Mouse (Mus musculus) cerebellum, postnatal 14 days (tissue): ENCODE data around the gene Kitl.

ENCODE experiments used
- DNase-seq, 2 experiments: peaks; one replicate each; pipeline ENCODE4 v3.0.0; 2021; ENCODE audit warnings: mixed read lengths in 2 of 2

Gene Kitl

DNA sequence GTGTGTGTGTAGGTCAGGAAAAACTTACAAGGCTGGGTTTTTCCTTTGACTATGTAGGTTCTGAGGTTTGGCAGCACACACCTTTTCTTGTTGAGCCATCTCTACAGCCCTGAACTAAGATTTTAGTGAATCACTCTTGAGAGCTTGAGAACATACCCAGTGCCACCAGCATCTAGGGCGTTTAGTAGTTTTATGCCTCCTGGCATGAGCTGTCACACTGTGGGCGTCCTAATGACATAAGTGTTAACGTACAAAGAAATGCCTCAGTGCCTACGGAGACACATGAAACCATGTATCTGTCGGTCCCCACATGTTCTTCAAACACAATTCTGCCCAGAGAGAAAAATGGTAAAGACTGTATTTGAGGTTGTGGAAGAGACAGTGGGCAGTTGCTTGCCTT lies 15.0 kb downstream of the Kitl start:
- no peak for DNase-seq

DNA sequence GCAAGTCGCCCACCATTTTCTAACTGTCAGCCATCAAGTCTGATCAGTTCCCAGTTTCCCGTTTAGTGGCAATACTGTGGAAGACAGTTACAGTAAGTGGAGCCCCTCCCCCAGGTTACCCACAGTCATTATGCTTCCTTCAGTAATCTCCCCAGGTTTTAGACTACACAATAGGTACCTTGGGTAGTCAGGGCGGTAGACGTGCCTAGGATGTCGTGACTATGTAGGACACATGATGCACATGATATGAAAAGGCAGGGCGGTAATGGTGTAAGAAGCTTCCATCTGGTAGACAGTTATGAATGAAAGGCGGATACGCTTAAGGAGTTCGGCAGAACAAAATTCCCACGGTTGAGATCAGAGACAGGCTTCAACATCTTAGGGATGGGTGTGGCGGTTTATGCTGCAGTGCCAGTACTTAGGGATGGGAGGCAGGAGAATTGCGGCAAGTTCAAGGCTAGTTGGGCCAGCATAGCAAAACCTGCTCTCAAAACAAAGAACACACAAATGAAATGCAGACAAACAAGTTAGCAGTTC lies 15.6 kb downstream of the Kitl start:
- no peak for DNase-seq

GRCm38 (mm10) chr10:100031631-100032030 lies 16.2 kb downstream of the Kitl start:
- peak; percentile 34 for DNase-seq

DNA sequence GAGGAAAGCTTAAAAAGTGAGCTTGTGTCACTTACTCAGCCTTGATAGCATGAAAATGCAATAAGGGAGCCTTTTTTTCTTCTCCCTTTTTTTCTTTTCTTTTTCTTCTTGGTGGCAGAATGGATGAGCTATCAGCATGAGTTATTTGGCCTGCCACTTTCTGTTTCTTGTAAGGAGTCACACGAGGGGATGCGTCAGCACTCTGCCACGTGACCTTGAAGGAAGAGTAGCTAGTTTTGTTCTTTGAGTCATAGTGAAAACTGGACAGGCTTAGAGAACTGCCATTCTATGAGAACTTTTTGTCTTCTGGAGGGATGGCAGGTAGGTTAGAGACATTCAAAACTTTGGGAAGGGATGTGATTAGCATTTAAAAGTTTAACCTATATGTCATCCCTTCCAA lies 17.1 kb downstream of the Kitl start:
- no peak for DNase-seq

DNA sequence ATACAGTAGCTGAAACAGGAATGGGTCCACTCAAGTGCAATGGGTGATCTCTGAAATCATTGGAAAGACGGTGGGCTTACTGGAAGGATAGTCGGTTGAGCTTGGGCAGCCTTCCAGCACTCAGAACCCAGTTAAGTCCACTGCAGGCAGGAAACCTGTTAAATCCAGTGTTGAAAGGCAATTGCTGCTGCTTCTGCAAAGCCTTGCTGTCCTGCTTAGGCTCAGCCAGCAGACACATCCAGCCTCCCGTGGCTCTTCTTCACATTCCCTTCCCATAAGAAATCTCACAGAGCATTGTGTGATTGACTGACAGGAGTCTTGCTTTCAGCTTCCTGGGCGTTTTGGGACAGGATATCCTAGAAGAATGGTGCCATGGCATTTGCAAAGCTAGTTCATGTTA lies 20.6 kb downstream of the Kitl start:
- no peak for DNase-seq

- DNase-seq, result no peak
These were observed 23.0 kb downstream of the Kitl start for GRCm38 (mm10) chr10:100038342-100038898.

DNA sequence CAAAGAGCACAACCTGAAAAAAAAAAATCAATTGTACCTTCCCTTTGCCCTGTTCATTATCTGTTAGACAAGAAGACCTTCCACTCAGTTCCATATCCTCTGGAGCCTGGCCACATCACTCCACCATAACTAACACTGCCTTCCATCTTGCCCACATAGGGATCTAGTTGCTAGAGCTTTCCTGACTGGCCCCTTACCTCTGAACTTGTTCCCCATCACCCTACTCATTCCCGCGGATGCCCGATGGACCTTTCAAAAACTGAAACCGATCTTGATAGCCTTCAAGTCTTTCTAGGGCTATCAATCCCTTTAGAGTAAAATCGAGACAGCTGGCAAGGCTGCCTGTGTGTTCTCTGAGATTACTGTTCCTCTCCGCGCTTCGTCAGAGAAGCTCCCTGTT lies 23.6 kb downstream of the Kitl start:
- DNase-seq, result no peak

DNA sequence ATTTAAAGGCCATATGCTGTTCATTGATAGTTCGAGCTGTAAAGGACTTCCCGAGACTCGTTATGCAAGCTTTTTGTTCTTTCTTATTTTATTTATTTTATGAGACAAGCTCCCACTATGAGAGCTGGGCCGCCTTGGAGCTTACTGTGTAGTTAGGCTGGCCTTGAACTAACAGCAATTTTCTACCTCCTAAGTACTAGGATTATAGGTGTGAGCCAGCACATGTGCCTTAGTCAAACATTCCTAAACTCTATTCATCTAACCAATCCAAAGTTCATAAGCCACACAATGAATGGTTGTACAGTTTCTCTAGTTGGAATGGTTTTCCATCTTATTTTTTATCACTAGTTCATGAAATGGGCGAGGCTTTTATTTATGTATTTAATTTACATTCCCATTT lies 28.3 kb downstream of the Kitl start:
- no peak for DNase-seq

- DNase-seq, result no peak
These were observed 28.7 kb downstream of the Kitl start for GRCm38 (mm10) chr10:100044153-100044552.

GRCm38 (mm10) chr10:100051146-100051783 lies 35.8 kb downstream of the Kitl start:
- no peak for DNase-seq

GRCm38 (mm10) chr10:100052404-100052803 lies 37.0 kb downstream of the Kitl start:
- no peak for DNase-seq

- DNase-seq, result no peak
These were observed 37.5 kb downstream of the Kitl start for GRCm38 (mm10) chr10:100052911-100053310.

- DNase-seq, result peak; percentile 12 to 47
These were observed 38.6 kb downstream of the Kitl start for GRCm38 (mm10) chr10:100054006-100054405.

DNA sequence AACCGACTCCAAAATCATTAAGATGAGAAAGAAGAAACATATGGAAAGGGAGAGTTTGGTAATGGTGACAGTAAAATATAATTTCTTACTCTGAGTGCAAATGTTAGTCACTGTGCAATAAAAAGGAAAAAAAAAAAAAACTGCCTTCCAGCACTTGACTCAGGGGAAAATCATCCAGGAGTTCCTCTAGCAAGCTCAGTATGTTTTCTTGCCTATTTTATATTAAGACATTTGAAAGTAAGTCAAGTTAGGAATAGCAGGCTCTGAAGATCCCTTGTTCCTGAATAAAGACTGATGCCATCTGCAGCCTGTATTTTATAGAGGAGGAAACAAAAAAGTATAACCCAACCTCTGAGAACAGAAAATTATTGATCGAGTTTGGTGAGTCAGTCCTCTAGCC lies 39.7 kb downstream of the Kitl start:
- DNase-seq, result no peak

GRCm38 (mm10) chr10:100057106-100057623 lies 41.7 kb downstream of the Kitl start:
- DNase-seq, result no peak

GRCm38 (mm10) chr10:100059356-100059755 lies 43.9 kb downstream of the Kitl start:
- DNase-seq, result no peak

- DNase-seq, result no peak
These were observed 50.3 kb downstream of the Kitl start for GRCm38 (mm10) chr10:100065529-100066301.

GRCm38 (mm10) chr10:100066374-100066773 lies 50.9 kb downstream of the Kitl start:
- no peak for DNase-seq

DNA sequence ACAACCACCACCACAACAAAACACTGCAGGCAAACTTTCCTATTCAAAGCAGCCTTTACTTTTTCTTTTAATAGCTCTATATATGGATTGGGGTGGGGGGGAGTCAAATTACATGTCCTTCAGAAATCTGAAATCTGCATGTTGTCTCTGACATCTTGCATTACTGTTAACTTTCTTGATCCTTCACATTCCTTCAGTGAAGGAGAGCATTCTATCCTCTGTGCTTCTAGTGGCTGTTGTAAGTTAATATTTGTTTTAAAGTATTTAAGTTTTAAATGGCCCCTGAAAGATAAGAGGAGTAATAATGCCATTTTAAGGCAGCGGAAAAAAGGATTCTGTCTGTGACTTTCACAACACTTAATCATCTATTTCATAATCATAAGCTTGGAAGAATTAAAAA lies 57.2 kb downstream of the Kitl start:
- no peak for DNase-seq

DNA sequence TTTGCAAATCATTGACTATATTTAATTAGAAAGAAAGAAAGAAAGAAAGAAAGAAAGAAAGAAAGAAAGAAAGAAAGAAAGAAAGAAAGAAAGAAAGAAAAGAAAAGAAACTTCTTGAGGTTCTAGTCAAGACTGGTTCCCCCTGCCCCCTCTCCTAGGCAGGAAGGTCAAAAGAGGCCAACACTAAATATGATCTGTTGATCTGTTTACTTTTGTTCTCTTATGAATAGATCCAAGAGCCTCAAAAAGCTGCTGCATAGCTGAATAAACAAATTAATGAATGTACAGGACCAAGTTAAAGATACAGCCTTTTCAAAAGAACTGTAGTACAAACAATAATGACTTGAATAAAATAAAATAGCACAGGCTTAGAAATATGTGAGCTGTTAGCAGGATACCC lies 57.7 kb downstream of the Kitl start:
- DNase-seq, result no peak

DNA sequence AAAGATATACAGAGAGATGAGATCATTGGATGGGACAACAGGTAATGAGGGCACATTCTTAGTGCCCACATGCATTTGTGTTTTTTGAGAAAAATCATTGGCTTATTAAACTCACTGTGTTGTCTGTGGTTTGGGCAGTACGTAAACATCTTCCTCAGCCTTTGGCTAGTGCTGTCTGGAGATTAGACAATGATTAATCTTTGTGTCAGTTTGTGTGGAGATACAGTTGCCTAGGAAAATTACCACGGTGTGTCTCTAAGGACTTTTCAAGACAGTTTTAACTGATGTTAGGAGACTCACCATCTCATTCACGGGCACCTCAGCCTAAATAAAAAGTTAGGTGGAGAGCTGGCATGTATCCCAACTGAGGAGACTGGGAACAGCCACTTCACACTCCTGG lies 85.7 kb downstream of the Kitl start:
- no peak for DNase-seq

DNA sequence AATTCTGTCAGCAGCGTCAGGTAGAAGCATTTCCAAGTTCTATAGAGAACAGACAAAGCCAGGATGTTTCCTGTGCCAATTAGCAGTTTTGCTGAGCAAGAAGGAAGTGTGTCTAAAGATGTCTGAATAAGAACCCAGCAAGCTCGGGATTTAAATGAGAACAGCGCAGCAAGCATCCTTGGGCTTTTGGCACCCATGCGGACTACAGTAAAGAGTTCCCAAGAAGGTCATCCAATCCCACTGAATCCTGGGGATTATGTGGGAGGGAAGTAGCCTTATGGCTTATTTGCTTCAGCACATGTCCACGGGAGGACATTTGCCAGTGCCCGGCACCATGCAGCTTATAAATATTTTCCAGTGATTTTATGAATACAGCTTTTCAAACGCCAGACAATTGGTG lies 95.8 kb downstream of the Kitl start:
- peak; percentile 32 to 67 for DNase-seq

GRCm38 (mm10) chr10:100115570-100115969 lies 100.1 kb downstream of the Kitl start:
- no peak for DNase-seq

DNA sequence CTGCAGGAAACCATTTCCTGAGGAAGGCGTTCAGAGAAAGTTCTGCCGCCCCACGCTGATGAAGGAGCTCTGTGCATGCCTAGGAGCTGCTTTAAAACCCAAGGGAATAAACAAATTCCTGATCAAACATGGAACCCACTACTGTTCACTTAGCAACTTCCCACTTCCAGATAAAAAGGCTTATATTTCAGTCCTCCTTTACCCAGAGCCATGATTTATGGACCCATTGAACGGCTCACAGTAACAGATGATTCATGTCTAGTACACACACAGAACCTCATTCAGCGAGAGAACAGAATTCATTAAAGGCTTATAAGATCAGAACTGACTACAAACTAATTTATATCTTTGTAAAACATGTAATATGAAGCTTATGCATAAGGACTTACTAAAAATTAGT lies 109.0 kb downstream of the Kitl start:
- DNase-seq, result no peak
